Mouse (Mus musculus): ENCODE results near the gene Tut7. TPM values are rescaled to one million over a fixed set of nuclear protein-coding genes. Genes with fewer than 3 reads are reported as not detected.
"Not testable (repeated sequence)": the region's sequence is repeated elsewhere in the genome, so short reads cannot be mapped to it uniquely, and the experiment has no call there.

The Tut7 gene
- total RNA-seq, 1 experiment from 2014 or later = 76.0 TPM

GRCm38 (mm10) chr13:59832871-59833270 is 9.9 kb upstream of the Tut7 start:
- no peak for DNase-seq

- DNase-seq = no peak
Observed at GRCm38 (mm10) chr13:59832454-59832853, 9.5 kb upstream of the Tut7 start.

DNA sequence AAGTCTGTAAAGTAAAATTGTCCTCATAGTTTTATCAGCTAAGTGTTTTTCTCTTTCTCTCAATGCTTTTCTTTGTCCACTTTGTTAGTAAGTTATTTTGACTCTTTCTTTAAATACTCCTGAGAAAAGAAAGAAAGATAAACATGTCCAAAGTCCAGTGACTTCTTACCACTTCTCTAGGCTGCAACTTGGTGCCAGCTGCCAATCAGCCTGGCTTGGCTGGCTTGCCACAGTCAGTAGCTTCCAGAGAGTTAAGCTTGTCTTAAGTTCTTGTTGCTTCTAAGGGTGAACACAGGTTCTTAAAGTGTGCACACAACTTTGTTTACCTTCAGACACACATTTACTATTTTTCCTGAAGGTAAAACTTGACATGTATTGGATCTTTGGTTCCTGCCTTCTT is 3.0 kb upstream of the Tut7 start:
- no peak for DNase-seq

DNA sequence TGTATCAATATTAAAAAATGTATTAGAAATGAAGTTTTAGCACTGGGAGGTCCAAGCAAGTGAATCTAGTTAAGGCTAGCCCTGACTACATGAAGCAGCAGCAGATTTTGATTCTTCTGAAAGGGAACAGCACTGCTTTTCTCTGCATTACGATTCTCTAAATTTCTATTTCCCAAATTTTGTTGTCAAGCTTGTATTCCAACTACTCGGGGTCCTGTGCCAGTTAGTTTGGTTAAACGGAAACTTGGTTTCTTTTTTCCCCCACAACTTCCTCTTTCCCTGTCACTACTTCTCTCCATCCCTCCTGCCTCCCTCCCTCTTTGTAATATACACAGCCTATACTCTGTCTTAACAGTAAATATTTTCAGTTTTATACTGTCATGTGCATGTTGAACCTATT is 2.1 kb downstream of the Tut7 start:
- no peak for DNase-seq

GRCm38 (mm10) chr13:59820114-59820513 is 2.8 kb downstream of the Tut7 start:
- no peak for DNase-seq

- DNase-seq = no peak
Observed at GRCm38 (mm10) chr13:59817352-59817751, 5.6 kb downstream of the Tut7 start.

DNA sequence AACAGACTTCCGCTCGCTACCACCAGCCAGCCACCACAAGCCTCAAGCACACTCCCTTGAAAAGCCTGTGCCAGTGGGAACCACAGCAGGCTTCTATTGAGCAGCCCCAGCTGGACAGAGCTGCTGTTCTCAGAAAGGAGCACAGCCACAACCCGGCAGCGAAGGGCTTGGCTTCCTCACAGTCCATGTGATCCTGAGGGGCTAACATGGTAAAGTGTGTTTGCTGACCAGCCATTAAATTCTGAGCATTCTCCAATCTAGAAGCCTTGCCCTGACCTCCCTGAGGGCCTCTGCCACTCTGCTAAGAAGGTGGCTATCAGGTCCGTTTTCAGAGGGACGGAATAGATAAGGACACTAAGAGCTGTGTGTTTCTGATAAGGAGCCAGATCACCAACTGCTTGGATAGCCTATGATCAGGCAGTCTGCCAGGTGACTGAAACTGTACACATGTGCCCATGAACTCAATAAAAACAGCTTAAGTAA is 8.8 kb downstream of the Tut7 start:
- DNase-seq = no peak

DNA sequence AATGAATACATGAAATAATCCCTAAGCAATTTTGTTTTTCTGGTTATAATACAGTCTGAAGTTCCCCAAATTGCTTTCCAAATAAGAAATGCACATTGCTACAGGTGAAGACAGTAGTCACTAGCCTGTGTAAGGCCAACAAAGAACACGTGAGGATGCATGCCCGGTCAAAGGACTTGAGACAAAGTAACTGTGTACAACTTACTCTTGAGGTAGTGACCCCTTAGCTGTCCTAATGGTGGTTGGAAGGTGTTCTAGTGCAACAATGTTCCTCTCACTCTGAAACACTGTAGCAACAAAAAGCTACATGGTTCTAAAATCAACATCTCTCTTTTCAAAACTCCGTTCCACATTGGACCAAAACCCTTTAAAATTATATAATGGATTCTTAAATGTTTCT is 11.4 kb downstream of the Tut7 start:
- no peak for DNase-seq

- DNase-seq = no peak
Observed at GRCm38 (mm10) chr13:59801000-59801399, 21.9 kb downstream of the Tut7 start.

- no peak for DNase-seq
Observed at GRCm38 (mm10) chr13:59800077-59800476, 22.9 kb downstream of the Tut7 start.

DNA sequence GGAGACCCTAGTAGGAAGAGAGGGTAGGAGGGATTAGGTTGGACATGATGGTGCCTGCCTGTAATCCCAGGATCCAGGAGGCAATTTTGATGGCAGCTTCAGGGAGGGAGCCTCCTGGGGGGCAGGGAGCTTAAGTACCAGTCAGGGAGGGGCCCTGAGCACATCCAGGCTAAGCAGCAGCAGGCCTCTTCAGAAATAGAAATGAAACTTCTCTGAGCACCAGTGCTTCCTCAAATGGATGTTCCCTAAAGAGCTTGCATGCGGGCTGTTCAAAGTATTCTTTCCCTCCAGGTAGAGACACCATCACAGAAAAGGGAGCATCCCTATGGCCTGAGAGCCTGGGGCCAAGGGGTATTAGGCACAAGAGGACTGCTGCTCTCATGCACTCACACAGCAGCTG is 24.6 kb downstream of the Tut7 start:
- DNase-seq = no peak

DNA sequence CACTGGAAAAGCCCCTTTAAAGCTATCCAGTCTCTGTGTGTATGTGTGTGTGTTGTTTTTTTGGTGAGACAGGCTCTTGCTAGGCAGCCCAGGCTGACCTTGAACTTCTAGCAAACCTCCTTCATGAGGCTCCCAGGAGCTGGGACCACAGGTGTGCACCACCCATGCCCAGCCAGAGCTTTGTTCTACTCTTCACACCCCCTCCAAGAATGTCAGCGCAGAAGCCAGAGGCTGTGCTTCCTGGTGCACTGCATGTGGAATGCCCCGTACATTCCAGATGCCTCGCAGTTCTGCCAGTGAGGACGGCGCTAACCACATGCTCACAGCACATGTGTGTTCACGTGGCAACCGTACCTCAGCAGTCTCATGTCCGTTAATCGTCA is 26.5 kb downstream of the Tut7 start:
- no peak for DNase-seq

DNA sequence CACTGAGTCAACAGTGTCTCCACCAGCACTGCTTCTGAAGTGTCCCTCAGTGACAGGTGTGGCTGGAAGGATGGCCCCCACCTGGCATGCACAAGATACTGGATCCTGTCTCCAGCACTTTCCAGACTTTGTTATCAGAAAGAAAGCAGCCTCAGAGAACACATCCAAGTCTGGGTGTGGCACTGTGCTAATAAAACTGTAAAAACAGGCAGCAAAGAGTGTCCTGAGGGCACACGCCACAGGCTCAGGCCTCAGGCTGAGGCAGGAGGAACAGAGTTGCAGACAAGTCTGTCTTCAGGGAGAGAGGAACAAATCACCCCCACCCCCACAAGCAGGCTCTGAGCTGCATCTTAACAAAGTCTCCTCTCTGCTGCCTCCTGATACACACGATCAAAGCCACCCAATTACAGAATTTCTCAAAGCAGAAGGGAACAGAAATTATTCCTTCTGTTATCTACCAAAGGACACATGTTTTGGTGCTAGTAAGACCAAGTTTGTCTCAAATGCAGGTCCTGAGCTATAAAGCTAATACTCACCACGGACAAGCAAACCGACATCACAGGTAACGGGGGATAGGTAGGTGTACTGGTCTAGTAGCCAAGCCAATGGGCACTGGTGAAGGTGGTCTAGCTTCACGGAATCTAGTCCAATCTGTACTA is 27.0 kb downstream of the Tut7 start:
- DNase-seq = no peak

GRCm38 (mm10) chr13:59794786-59795185 is 28.2 kb downstream of the Tut7 start:
- no peak for DNase-seq

- no peak for DNase-seq
Observed at GRCm38 (mm10) chr13:59782145-59782544, 40.8 kb downstream of the Tut7 start, which contains the start of gene Gm49354. Gene Gm49354, minus strand, starts transcription at chr13:59782245.

- not testable (repeated sequence) for DNase-seq
Observed at GRCm38 (mm10) chr13:59779744-59780264, 43.1 kb downstream of the Tut7 start.

DNA sequence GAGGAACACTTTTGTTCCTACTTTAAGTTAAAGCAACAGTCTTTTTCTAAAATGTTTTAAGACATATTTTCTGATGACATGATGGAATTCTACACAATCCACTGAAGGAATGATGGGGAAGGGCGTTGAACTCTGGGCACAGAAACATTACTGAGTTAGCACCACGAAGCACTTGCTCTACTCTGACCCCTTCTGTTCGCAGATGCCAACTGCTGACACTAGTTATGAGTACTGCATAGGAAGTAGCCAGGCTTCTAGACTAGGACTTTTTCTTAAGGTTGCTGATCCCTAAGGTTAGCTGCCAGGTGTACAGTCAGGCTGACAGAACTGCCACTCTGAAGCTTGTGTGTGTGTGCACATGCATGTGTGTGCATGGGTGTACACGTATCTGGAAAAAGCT is 43.7 kb downstream of the Tut7 start:
- no peak for DNase-seq

DNA sequence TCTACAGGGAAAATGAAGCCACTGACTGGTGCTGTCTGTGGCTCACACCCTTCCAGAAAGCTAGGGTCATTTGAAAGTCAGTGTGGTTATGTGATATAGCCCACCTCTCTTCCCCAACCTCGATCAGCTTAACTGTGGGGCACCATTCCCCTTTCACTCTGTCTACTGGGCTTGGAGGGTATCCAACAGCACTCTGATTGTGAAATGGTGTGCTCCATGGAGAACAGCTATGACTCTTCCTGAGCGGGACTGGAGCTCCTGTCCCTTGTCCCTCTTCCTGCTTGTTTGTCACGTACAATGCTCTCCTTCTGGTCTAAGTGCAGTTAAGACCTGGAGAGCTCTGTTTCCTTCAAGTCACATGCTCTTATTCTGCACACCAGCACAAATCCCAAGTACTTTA is 47.8 kb downstream of the Tut7 start:
- DNase-seq = no peak

GRCm38 (mm10) chr13:59771257-59771656 is 51.7 kb downstream of the Tut7 start:
- DNase-seq = peak; percentile 75

DNA sequence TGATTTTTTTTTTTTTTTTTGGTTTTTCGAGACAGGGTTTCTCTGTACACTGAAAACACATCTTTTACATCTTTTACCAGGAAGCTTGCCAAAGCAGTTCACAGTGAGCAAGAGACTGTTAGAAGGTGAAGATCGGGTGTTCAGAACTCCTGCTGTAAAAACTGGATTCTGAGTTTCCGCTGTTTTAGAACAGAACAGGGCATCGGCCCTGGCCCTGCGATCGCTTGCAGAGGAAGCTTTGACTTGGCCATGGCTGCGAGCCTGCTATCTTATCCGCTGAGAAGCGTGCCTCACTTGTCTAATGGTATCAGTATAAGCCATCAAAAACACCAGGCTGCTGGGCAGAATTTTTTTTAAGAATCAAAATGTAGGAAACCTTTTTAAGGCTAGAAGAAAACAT is 52.1 kb downstream of the Tut7 start:
- DNase-seq = peak; percentile 13

DNA sequence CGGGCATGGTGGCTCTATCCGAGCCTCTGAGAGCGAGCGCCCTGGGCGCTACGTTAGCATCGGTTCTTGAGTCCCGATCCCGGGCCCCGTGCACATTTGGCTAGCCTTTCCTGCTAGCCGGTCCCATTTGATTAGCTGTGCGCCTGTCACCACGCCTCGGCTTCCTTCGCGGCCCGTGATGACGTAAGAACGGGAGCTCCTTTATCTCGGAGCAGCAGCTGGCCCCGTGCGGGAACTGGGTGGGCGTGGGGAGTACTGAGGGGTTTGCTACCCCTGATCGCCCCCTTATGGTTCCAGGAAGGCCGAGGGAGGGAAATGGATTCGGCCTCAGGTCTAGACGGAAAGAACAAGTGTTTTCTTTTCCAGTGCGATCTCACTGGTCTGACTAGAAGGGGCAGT is 52.8 kb downstream of the Tut7 start:
- DNase-seq = peak; percentile 78

- peak; percentile 99 for DNase-seq
Observed at GRCm38 (mm10) chr13:59769296-59770163, 53.4 kb downstream of the Tut7 start, which contains the start of gene Isca1. Gene Isca1, minus strand, starts transcription at chr13:59769810.

DNA sequence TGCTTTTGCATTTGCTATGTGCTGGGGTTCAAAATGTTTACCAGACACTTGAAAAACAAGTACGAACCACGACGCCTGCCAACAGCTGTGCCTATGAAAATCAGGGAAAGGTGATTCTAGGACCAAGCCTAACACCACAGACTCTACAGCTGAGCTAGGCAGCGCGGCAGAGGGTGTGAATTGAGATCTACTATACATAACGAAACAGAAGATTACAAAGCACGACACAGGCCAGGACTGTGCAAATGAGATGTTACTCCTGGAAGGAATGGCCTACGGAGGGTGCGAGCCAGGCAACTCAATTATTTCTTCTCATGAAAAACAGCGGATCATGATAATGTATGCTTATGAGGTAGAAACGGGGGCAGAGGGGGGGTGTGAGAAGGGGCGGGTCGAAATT is 54.4 kb downstream of the Tut7 start:
- DNase-seq = no peak

Data from adrenal gland, postnatal 25 days (tissue).